Mouse (Mus musculus): ENCODE measurements around the gene Atp2b4. TPM values are rescaled to one million over a fixed set of nuclear protein-coding genes. Genes with fewer than 3 reads are reported as not detected.

The Atp2b4 gene
- polyA plus RNA-seq, 1 experiment: 63.6 TPM

DNA sequence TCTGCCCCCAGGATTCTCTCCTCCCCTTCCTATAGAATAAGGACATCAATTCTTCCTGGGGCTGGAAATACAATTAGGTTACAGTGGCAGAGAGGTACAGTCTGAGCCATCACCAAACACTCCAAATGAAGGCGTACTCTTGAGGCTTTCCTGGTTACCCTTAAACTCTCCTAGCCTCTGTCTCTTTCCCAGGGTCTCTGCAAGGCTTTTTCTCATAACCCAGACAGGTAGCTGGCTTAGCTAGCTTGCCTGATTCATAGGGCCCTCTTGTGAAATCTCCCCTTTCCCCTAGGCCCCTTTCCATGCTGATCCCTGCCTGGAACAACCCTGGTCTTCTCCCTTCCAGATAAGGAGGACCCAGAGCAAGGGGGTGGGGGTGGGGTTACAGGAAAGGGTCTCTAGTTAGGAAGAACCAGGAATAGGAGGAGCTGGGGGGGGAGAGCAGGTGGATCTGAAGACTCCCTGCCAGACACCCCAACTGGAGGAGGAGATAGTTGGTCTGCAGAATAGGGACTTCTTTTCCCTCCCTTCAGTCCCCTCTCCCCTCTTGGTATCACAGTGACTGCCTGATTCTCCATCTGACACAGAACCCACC is 1.9 kb downstream of the Atp2b4 start:
- no peak for DNase-seq (ENCODE audit: low read depth)

- DNase-seq (ENCODE audit: low read depth): no peak
These were observed 2.6 kb downstream of the Atp2b4 start for GRCm38 (mm10) chr1:133797979-133798820.

GRCm38 (mm10) chr1:133797327-133797978 is 3.4 kb downstream of the Atp2b4 start:
- DNase-seq (ENCODE audit: low read depth): no peak

- DNase-seq (ENCODE audit: low read depth): no peak
These were observed 7.2 kb downstream of the Atp2b4 start for GRCm38 (mm10) chr1:133793646-133794045.

GRCm38 (mm10) chr1:133790011-133790410 is 10.8 kb downstream of the Atp2b4 start:
- no peak for DNase-seq (ENCODE audit: low read depth)

- no peak for DNase-seq (ENCODE audit: low read depth)
These were observed 12.0 kb downstream of the Atp2b4 start for GRCm38 (mm10) chr1:133788864-133789263.

DNA sequence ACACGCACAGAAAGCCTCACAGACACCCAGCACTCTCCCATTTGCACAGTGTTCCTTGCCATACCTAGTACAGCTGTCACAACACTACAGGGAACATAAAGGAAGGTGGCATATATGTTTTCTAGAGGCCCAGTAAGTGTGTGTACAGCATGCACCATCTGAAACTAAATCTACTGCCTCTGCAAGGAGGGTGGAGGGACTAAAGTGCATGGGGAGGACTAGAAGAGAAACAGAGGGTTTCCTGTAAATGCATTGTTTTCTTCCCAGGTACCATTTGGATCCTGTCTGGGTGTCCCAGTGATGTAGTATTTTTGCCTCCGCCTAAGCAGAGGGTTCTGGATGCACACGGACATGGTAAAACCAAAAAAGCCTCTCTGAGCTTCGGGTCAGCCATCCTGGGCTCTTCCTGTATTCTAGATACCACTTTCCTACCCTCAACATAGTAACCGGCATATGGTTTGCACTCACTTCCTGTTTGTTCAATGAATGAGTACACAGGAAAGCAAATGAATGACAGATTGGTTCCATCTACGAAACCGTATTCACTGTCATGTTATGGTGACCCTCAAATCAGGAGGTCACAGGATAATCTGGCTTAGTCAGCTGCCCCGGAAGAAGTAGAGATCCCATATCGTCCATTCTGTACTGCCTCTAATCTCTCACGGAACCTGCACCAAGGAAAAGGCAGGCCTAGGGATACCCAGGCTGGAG is 13.2 kb downstream of the Atp2b4 start:
- no peak for DNase-seq (ENCODE audit: low read depth)

DNA sequence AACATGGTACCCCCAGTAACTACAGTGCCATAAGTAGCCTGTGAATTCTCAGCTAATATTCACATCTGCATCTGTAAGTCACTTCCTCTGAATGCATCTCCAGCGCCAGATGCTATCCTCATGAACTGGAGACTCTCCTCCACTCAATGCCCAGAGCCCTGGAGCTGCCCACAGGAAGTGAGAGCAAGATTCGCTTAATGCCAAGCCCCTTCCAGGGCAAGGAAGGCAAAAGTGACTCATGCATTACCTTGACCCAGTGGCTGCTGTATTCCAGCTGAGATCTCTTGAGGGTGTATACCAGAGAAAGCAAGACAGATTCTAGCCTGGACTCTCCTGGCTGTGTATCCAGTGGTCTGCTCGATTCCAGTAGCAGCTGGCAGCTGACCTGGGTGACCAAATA is 16.2 kb downstream of the Atp2b4 start:
- DNase-seq (ENCODE audit: low read depth): no peak

DNA sequence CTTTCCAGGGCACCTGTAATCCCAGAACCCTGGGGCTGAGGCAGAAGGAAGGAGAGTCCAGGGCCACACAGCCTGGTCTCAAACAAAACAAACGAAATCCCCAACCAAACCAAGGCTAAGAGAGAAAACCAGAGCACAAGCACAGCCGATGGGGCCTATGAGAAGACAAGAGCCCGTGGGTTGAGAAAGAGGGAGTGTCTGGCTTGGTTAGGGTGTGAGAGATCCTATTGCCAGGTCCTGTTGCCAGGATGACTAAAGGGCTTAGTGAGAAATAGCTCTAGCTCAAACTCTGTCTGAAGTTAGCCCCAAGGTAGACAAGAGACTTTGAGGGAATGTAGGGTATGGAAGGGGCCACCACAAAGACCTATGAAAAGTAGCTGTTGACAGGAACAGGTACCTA is 19.3 kb downstream of the Atp2b4 start:
- peak; percentile 37 for DNase-seq (ENCODE audit: low read depth)

- DNase-seq (ENCODE audit: low read depth): peak; percentile 19
These were observed 21.8 kb downstream of the Atp2b4 start for GRCm38 (mm10) chr1:133779043-133779442.

DNA sequence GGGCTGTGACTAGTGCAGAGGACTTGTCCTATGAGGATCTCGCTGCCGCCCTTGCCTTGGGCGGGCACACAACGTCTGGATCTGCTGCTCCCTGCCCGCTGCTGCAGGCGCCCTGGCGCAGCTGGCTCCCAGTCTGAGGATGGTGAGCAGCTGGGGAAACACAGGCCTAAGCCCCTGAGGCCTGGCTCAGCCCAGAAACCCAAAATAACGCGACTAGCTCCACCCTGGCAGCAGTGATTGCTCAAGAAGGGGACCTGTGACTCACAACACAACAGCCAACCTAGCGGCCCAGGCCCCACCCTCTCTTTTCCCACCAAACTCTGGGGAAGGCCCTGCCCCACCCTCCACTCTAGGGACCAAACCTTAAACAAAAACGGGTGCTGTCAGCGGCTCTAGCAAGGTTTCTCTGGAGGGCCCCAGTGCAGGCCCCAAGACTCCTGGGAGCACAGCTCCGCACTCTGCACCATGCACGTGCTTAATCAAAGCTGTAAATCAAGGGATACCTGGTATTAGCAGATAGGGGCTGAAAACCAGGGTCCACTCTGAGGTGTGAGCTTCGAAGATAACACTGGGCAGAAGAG is 23.1 kb downstream of the Atp2b4 start:
- no peak for DNase-seq (ENCODE audit: low read depth)

DNA sequence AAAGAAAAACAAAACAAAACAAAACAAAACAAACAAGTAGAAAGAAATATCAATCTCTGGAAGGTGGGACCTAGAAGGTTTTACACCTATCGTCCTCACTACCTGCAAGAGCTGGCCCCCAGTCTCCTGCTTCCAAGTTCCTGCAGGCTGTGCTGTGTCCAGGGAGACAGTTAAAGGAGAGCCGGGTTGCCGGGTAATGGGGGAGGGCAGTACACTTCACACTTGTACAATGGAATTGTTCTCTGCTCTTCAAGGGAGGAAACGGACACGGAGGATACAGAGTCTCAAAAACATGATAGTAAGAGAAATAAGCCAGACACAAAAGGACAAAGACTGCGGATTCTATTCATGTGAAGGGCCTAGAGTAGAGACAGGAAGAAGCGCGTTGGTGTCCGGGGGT is 28.3 kb downstream of the Atp2b4 start:
- DNase-seq (ENCODE audit: low read depth): no peak

- no peak for DNase-seq (ENCODE audit: low read depth)
These were observed 28.9 kb downstream of the Atp2b4 start for GRCm38 (mm10) chr1:133771831-133772399.

DNA sequence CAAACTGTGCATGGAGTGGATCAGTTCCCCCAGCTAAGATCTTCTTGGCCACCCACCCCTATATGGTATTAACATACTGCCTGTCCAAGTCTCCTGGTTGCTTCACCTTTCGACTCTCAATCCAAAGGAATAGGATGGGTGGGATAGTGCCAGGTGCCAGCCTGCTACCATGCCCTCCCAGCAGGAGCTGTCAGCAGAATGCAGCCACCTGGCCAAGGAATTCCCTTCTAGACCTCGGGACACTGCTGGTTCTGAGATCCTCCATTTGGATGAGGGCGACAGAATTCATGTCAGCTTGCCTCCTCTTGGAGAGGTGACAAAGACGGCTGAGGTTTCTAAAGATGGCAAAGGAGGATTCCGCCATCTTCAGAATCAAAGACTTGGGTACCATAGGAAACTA is 32.8 kb downstream of the Atp2b4 start:
- DNase-seq (ENCODE audit: low read depth): no peak

- DNase-seq (ENCODE audit: low read depth): no peak
These were observed 33.8 kb downstream of the Atp2b4 start for GRCm38 (mm10) chr1:133766901-133767529.

DNA sequence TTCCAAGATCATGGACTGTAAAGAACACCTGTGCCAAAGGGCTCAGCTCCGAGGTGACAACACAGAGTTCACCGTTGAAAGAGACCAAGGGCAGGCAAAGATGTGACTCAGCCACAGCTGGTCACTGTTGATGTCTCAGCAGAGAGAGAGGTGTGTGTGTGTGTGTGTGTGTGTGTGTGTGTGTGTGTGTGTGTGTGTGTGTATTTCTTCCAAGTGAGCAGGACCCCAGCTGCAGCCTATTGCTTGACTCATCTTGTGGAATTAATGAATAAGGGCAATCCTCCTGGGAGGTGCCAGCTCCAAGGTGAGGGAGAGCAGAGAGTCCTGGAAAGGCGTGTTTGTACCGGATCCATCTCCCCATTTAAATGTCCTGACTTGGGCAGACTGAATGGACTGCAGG is 35.5 kb downstream of the Atp2b4 start:
- no peak for DNase-seq (ENCODE audit: low read depth)

- DNase-seq (ENCODE audit: low read depth): no peak
These were observed 37.9 kb downstream of the Atp2b4 start for GRCm38 (mm10) chr1:133762946-133763422.

DNA sequence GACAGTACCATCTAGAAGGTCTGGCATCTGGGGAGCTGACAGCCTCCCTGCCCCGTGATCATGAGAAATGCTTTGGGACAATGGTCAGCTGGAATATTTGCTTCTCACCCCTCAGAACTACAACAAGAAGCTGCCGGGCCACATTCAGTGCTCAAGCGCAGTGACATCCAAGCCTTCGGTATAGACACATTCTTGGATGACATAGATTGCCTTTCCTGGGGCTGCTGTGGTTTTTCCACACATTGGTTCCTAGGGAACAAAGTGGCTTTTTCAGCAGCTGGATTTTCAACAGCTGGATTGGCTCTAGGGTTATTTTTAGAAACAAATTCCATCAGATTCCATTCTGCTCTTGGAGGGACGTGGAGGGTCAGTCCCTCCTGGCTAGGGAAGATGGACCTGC is 39.6 kb downstream of the Atp2b4 start:
- DNase-seq (ENCODE audit: low read depth): no peak

- DNase-seq (ENCODE audit: low read depth): no peak
These were observed 46.4 kb downstream of the Atp2b4 start for GRCm38 (mm10) chr1:133754317-133754868.

GRCm38 (mm10) chr1:133753325-133753724 is 47.5 kb downstream of the Atp2b4 start:
- no peak for DNase-seq (ENCODE audit: low read depth)

DNA sequence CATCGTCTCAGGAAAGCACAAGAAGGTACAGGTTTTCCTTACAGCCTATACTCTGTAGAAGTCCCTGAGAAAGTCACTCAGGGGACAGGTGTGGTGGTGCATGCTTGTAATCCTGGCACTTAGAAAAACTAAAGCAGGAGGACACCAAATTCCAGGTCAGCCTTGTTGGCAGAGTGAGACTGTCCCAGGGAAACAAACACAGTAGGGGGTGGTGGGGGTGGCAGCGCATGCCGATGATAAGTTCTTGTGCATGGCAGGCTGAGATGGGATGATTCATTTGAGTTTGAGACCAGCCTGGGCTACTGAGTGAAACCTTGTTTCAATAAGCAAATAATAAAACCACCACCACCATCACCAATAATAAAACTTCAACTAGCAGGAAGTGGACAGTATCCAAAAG is 49.2 kb downstream of the Atp2b4 start:
- no peak for DNase-seq (ENCODE audit: low read depth)
